Mouse (Mus musculus): ENCODE results near the gene Gm9732.
"Not testable (repeated sequence)": the region's sequence is repeated elsewhere in the genome, so short reads cannot be mapped to it uniquely, and the experiment has no call there.

DNA sequence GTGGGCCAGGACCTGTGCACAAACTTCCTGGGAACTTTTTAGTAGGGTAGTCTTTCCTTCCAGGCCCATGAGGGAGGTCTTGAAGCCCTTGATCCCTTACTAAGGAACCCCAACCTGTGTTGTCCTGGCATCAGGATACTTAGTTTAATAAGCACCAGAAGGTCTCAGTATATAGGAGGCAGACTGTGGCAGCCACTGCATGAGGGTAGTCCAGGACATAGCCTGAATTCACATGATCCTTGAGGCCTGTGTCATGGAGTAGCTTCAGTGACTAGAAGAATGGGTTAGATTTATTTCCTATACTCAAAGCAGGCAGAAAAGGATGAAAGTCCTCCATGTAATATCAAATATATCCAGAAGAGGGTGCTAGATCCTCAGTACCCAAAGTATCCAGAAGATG, 37.1 kb upstream of the Gm9732 start:
- TF ChIP-seq CTCF (IDR thresholded peaks at IDR 0.05; ENCODE audit: borderline replicate concordance, extremely low read depth, insufficient read depth, insufficient read length); POLR2A (IDR thresholded peaks at IDR 0.05; ENCODE audit: borderline replicate concordance, extremely low read depth, insufficient read depth, insufficient read length, poor library complexity, severe bottlenecking): not testable (repeated sequence)
